Mouse (Mus musculus): Measurements from ENCODE around the gene Clasp1.

DNA sequence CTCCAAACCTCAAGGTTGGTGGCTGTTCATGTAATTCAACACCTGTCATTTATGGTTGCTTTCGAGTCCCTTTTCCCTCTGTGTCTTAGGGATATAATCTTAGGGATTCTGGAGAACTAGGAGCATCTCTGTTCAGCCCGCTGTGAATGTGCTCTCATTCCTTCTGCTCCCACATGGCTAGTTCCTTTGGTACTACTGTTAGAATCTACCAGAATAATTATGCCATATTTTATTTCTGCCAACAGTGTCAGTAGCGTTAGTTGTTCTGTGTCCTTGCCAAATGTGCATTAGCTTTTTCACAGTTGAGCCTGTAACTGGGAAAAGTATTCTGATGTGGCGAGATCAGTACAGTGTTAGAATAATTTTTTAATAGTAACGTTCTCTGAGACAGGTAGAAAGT is 162.3 kb downstream of the Clasp1 start:
- TF ChIP-seq CTCF (IDR thresholded peaks at IDR 0.05; ENCODE audit: borderline replicate concordance, insufficient read depth, low read length): no peak
- no peak for TF ChIP-seq POLR2A (IDR thresholded peaks at IDR 0.05; ENCODE audit: low read depth, low read length)
